Mouse (Mus musculus) lung, postnatal 10 days (tissue): ENCODE measurements around the gene Tpp2.
"Not testable (repeated sequence)": the region's sequence is repeated elsewhere in the genome, so short reads cannot be mapped to it uniquely, and the experiment has no call there.

Experiments used
- DNase-seq: peaks from one replicate; pipeline ENCODE4 v3.0.0; 2021

The Tpp2 gene

GRCm38 (mm10) chr1:43933488-43934415 is at the start of gene Tpp2:
Gene Tpp2 (plus strand): TSS chr1:43933647.
- DNase-seq, result peak; percentile 98

DNA sequence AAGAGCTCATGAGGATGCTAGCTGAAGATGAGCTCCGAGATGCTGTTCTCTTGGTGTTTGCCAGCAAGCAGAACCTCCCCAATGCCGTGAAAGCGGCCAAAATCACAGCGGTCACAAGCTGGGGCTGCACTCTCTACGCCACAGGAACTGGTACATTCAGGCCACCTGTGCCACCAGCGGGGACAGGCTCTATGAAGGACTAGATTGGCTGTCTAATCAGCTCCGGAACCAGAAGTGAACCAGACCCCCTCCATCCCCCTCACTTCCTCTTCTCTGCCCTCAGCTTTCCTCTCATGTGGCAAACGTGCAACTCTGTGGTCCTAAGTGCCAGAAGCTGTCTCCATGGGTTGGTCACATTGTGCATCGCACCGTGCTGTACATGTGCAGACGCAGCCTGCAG is 45.1 kb upstream of the Tpp2 start:
- not testable (repeated sequence) for DNase-seq

GRCm38 (mm10) chr1:43895742-43896141 is 37.7 kb upstream of the Tpp2 start:
- no peak for DNase-seq

- DNase-seq, result no peak
Measured at GRCm38 (mm10) chr1:43897131-43897530, 36.3 kb upstream of the Tpp2 start.

DNA sequence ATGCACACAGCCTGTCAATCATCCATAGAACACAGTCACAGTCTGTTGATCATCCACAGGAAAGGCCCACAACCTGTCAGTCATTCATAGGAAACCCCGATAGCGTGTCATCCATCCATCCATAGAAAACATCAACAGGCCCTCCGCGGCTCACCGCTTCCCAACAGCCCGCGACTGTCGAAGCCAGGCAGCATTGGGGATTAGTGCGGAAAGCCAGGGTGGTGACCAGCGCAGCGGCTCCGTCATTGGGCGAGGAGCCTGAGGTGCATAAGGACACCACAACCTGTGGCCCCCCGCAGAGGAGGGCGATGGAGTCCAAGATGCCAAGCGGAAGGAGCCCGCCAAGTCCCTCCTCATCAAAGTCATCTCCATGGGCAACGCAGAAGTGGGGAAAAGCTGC is 35.5 kb upstream of the Tpp2 start:
- no peak for DNase-seq

DNA sequence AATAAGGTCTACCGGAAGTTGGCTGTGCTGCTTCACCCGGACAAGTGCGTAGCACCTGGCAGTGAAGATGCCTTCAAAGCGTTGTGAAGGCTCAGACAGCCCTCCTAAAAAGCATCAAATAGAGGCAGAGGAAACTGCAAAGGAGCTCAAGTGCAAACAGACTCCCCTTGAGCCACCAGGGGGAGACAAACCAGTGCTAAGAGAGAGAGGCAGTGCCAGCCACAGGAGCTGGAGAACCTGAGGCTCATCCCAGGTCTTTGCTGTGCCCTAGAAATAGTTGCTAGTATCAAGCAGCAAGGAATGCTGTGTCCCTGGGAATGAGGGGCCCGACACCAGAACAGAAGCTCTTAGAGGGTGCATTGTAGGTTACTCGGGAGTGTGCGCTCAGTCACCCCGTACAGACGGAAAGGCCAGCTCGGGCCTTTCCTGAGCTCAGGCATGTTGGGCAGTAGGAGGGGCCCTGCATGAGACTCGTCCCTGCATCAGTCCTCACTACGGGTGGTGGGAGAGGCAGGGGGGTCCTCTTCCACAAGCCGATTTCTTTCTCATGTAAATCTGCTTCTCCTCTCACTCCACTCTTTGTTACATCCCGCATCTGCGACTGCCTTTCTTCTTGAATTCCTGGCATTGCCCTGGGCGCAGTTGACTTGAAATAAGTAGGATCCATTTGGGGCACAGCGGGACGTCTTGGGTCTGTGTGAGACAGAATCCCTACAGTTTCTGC is 34.3 kb upstream of the Tpp2 start:
- DNase-seq, result peak; percentile 81

DNA sequence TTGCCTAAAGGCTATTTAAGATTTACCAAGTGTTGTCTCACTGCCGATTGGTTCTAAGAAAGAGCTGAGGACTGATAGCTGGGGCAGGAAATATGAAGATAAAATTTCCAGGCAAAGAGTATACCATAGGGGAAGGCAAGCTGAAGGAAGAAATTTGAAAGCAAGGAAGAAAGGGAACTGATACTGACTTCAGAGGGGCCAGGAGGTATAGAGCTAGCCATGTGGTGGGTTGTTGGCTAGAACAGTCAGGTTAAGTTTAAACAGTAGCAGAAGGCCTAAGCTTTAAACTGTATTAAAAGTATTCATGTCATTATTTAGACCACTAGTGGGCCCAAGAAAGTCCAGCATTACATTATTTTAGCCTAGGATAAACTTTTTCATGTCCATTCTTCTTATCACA is 31.0 kb upstream of the Tpp2 start:
- no peak for DNase-seq

DNA sequence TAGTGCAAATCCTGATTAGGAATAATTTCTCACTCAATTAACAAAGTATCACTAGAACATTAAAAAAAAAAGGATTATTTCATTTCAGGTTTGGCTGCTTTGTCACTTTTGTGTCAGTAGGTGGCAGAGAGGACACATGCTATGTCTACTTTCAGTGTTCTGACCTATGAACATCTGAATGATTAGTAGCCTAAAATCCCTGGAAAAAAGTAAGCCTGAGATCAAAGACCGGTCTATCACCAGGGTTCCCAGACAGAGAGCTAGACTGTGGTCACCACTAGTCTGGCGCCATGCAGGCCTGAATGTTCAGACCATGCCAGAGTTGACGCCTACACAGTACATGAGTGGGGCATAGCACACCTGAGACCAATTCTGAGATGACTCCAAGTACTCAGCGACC is 30.6 kb upstream of the Tpp2 start:
- DNase-seq, result no peak

DNA sequence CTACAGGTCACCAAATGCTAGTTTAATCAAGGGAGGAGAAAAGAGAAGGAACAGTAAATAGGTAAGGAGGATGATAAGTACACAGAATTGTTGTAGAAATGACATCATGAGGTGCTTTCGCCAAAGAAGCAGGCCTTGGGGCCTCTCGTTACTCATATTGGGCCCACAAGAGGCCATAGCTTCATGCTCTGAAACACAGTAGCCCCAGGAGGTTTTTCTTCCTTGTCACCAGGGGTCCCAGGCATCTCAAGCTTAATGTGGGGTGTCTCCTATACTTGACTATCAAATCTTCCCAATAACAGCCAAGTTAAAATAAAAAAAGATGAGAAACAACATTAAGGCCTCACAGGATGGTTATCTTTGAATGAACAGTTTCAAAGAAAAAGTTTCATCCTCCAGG is 18.0 kb upstream of the Tpp2 start:
- DNase-seq, result no peak

- DNase-seq, result no peak
Measured at GRCm38 (mm10) chr1:43916854-43917253, 16.6 kb upstream of the Tpp2 start.

GRCm38 (mm10) chr1:43934416-43934810 is 966 bp downstream of the Tpp2 start:
- no peak for DNase-seq

GRCm38 (mm10) chr1:43939310-43939709 is 5.9 kb downstream of the Tpp2 start:
- DNase-seq, result no peak

- DNase-seq, result no peak
Measured at GRCm38 (mm10) chr1:43941476-43942217, 8.2 kb downstream of the Tpp2 start.

DNA sequence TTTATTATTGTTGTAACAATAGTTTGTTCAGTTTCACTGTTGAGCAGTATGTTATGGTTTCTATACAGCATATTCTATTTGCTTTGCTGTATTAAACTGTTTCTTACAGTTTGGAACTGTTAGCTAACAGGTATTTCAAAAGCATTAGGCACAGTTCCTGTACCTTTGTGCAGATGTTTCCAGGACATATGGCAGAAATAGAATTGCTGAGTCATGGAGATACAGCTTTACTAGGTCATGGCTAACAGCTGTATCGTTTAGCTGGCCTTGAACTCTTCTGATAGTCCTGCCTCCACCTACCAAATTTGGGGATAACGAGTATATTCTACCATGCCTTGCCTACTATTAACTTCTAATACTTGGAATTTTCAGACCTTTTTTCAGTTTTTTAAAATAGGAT is 9.4 kb downstream of the Tpp2 start:
- DNase-seq, result no peak

DNA sequence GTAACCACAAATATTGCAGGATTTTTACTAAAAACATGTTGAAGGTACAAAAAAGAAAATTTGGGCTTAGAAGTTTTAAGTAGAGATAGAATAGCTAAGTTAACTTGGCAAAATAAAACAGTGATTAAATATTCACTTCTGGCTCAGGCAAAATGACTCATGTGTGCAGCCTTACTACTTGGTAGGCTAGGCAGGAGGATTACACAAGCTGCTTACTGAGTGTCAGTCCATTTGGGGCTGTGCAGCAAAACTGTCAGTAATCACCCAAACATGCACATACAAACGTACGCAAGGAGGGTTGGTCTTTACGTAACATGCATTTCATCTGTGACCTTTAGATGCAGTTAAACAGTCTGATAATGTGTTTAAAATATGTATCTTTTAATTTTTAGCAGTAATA is 20.2 kb downstream of the Tpp2 start:
- DNase-seq, result no peak

DNA sequence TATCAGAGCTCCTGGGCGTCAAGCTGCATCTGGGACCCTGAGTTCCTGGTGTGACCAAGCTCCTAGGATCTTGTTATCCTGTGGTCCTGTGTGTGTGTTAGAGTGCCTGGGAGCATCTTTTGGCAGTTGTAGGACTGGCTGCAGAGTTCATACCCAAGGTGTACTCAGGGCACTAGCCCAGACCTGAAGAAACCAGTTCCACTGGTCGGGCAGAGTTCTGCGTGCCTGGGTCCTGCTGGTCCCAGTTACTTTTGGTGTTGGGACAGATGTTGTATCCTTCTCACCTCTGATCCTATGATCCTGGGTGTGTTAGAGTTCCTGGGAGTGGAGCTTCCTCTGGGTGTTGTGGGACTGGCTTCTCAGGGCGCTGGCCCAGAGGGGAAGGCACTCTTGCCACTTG is 30.9 kb downstream of the Tpp2 start:
- no peak for DNase-seq

DNA sequence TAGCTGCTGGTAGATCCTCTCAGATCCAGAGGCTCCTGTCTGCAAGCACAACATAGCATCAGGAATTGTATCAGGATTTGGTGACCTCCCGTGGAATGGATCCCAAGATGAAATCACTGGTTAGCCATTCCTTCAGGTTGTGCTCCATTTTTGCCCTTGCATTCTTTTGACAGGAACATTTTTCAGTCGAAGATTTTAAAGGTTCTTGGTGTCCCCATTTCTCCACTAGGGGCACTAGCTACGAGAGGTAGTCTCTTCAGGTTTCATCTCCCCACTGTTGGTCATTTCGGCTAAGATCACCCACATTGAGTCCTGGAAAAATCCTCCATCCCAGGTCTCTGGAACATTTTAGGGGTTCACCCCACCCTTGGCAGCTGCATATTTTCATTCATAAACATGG is 33.3 kb downstream of the Tpp2 start:
- peak; percentile 2 for DNase-seq

DNA sequence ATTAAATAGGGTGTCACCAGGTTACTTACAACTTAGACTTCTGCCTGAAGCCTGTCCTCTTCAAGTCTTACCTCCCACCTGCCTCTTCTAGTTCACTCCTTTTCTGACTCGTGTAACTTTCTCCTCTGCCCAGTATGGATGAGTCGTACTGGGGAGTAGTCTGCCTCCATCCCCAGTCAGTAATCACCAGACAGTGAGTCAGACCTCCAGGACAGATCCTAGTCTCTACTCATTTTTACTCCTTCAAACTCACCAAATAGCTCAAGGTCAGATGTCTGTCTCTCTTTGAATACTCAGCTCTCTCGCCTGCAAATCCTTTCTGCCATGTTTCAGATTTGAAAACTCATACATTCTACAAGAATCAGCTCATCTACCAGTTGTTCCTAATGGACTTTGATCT is 35.9 kb downstream of the Tpp2 start:
- no peak for DNase-seq

DNA sequence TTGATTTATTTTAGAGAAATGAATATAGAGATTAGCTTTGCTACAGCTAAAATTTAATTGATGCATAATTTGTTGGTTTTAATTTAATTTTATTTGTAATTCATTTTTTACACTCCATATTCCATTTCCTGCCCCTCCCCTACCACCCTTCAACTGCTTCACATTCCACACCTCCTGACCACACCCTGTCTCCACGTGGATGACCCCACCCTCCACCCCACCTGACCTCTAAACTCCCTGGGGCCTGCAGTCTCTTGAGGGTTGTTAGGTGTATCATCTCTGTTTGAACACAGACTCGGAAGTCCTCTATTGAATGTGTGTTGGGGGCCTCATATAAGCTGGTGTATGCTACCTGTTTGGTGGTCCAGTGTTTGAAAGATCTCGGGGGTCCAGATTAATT is 37.6 kb downstream of the Tpp2 start:
- DNase-seq, result no peak

GRCm38 (mm10) chr1:43996914-43997589 is 63.6 kb downstream of the Tpp2 start:
- DNase-seq, result no peak

GRCm38 (mm10) chr1:44004513-44004912 is 71.1 kb downstream of the Tpp2 start:
- no peak for DNase-seq

- no peak for DNase-seq
Measured at GRCm38 (mm10) chr1:44015556-44015955, 82.1 kb downstream of the Tpp2 start.

- no peak for DNase-seq
Measured at GRCm38 (mm10) chr1:44019934-44020333, 86.5 kb downstream of the Tpp2 start, which contains the start of gene Mettl21c. Gene Mettl21c (minus strand): TSS chr1:44020034.
